Mouse (Mus musculus): ENCODE measurements around the gene Zfhx3. TPM values are rescaled to one million over a fixed set of nuclear protein-coding genes. Genes with fewer than 3 reads are reported as not detected.
A peak's percentile ranks its signal among the peaks of the same experiment; 100 is the strongest.

The Zfhx3 gene
- polyA plus RNA-seq, 1 experiment from 2014 or later, result 15.0 TPM

GRCm38 (mm10) chr8:108101978-108102865, 159.8 kb downstream of the Zfhx3 start:
- Histone ChIP-seq H3K27ac (peak overlapping the region; percentile 57), H3K36me3 (no peaks in the 10 kb centered on the region), H3K4me3 (no peak overlapping the region), H3K9me3 (no peaks in the 10 kb centered on the region), H3K4me2 (peak overlapping the region; percentile 35; the same call in 1 of the 2 replicates), H3K27me3 (no peaks in the 10 kb centered on the region), H3K4me1 (peaks cover 22% of the 10 kb centered on the region), H3K9ac (no peak overlapping the region)
- ATAC-seq (ENCODE audit: borderline replicate concordance, extremely low read depth, low FRiP score, low TSS enrichment), result peak; percentile 66; the same call in 1 of the 2 replicates
- 35% methylated on average over 16 of the region's 16 CpGs for WGBS

GRCm38 (mm10) chr8:108104471-108105098, 162.1 kb downstream of the Zfhx3 start:
- Histone ChIP-seq H3K9ac (no peak overlapping the region; the same call in 1 of the 2 replicates), H3K9me3 (no peaks in the 10 kb centered on the region), H3K4me3 (no peak overlapping the region), H3K4me1 (peaks cover 22% of the 10 kb centered on the region), H3K27me3 (no peaks in the 10 kb centered on the region), H3K4me2 (peak overlapping the region; percentile 35), H3K27ac (0 out of 2 replicates have a peak overlapping the region, but pooled peaks have one; percentile 3), H3K36me3 (no peaks in the 10 kb centered on the region)
- ATAC-seq (ENCODE audit: borderline replicate concordance, extremely low read depth, low FRiP score, low TSS enrichment), result no peak
- 18% methylated on average over 10 of the region's 10 CpGs for whole genome bisulfite sequencing

GRCm38 (mm10) chr8:108125053-108125452, 182.6 kb downstream of the Zfhx3 start:
- H3K4me2 ChIP-seq, result no peak overlapping the region
- H3K4me1 ChIP-seq, result no peaks in the 10 kb centered on the region
- no peak overlapping the region for H3K4me3 ChIP-seq
- ATAC-seq (ENCODE audit: borderline replicate concordance, extremely low read depth, low FRiP score, low TSS enrichment), result no peak
- H3K27me3 ChIP-seq, result no peaks in the 10 kb centered on the region
- H3K9me3 ChIP-seq, result no peaks in the 10 kb centered on the region
- no peak overlapping the region for H3K27ac ChIP-seq
- H3K9ac ChIP-seq, result no peak overlapping the region
- 56% methylated on average over 2 of the region's 2 CpGs for WGBS
- no peaks in the 10 kb centered on the region for H3K36me3 ChIP-seq

- Histone ChIP-seq H3K4me2 (no peak overlapping the region), H3K27me3 (no peaks in the 10 kb centered on the region), H3K36me3 (no peaks in the 10 kb centered on the region), H3K4me1 (no peaks in the 10 kb centered on the region), H3K27ac (no peak overlapping the region), H3K9me3 (no peaks in the 10 kb centered on the region), H3K9ac (no peak overlapping the region), H3K4me3 (no peak overlapping the region)
- no peak for ATAC-seq (ENCODE audit: borderline replicate concordance, extremely low read depth, low FRiP score, low TSS enrichment)
- 52% methylated on average over 2 of the region's 2 CpGs for WGBS
Measured at GRCm38 (mm10) chr8:108125491-108125890, 183.0 kb downstream of the Zfhx3 start.

GRCm38 (mm10) chr8:108146536-108146935, 204.1 kb downstream of the Zfhx3 start:
- 47% methylated on average over 5 of the region's 5 CpGs for WGBS
- no peak for ATAC-seq (ENCODE audit: borderline replicate concordance, extremely low read depth, low FRiP score, low TSS enrichment)

GRCm38 (mm10) chr8:108148599-108149249, 206.3 kb downstream of the Zfhx3 start:
- WGBS, result 73% methylated on average over 15 of the region's 15 CpGs
- Histone ChIP-seq H3K27ac (no peak overlapping the region), H3K9ac (no peak overlapping the region), H3K27me3 (no peaks in the 10 kb centered on the region), H3K36me3 (no peaks in the 10 kb centered on the region), H3K4me1 (peaks cover 3% of the 10 kb centered on the region; the same call in 1 of the 2 replicates), H3K9me3 (no peaks in the 10 kb centered on the region), H3K4me3 (no peak overlapping the region), H3K4me2 (no peak overlapping the region)
- no peak for ATAC-seq (ENCODE audit: borderline replicate concordance, extremely low read depth, low FRiP score, low TSS enrichment)

More at GRCm38 (mm10) chr8:108146536-108146935, 204.1 kb downstream of the Zfhx3 start:
- Histone ChIP-seq H3K27ac (no peak overlapping the region), H3K36me3 (no peaks in the 10 kb centered on the region), H3K9me3 (no peaks in the 10 kb centered on the region), H3K4me3 (no peak overlapping the region), H3K4me2 (no peak overlapping the region), H3K9ac (no peak overlapping the region), H3K27me3 (no peaks in the 10 kb centered on the region), H3K4me1 (peaks cover 3% of the 10 kb centered on the region; the same call in 1 of the 2 replicates)

- no peaks in the 10 kb centered on the region for H3K36me3 ChIP-seq
- no peak overlapping the region for H3K4me3 ChIP-seq
- H3K4me1 ChIP-seq, result no peaks in the 10 kb centered on the region
- no peak for ATAC-seq (ENCODE audit: borderline replicate concordance, extremely low read depth, low FRiP score, low TSS enrichment)
- no peaks in the 10 kb centered on the region for H3K27me3 ChIP-seq
- H3K27ac ChIP-seq, result no peak overlapping the region
- no peak overlapping the region for H3K9ac ChIP-seq
- 88% methylated on average over 14 of the region's 14 CpGs for WGBS
- no peaks in the 10 kb centered on the region for H3K9me3 ChIP-seq
- H3K4me2 ChIP-seq, result no peak overlapping the region
Measured at GRCm38 (mm10) chr8:108170804-108171203, 228.4 kb downstream of the Zfhx3 start.

- no peaks in the 10 kb centered on the region for H3K4me1 ChIP-seq
- no peaks in the 10 kb centered on the region for H3K36me3 ChIP-seq
- H3K27me3 ChIP-seq, result no peaks in the 10 kb centered on the region
- H3K9me3 ChIP-seq, result no peaks in the 10 kb centered on the region
- no peak overlapping the region for H3K27ac ChIP-seq
- WGBS, result 74% methylated on average over 4 of the region's 4 CpGs
- no peak for ATAC-seq (ENCODE audit: borderline replicate concordance, extremely low read depth, low FRiP score, low TSS enrichment)
- no peak overlapping the region for H3K4me2 ChIP-seq
- H3K9ac ChIP-seq, result no peak overlapping the region
- H3K4me3 ChIP-seq, result no peak overlapping the region
Measured at GRCm38 (mm10) chr8:108183296-108183695, 240.9 kb downstream of the Zfhx3 start.

- Histone ChIP-seq H3K4me3 (no peak overlapping the region), H3K9ac (no peak overlapping the region), H3K27ac (no peak overlapping the region), H3K36me3 (no peaks in the 10 kb centered on the region), H3K4me2 (no peak overlapping the region), H3K4me1 (no peaks in the 10 kb centered on the region), H3K9me3 (no peaks in the 10 kb centered on the region), H3K27me3 (no peaks in the 10 kb centered on the region)
- ATAC-seq (ENCODE audit: borderline replicate concordance, extremely low read depth, low FRiP score, low TSS enrichment), result no peak
- WGBS, result 51% methylated on average over 8 of the region's 8 CpGs
Measured at GRCm38 (mm10) chr8:108183948-108184347, 241.5 kb downstream of the Zfhx3 start.

- H3K27ac ChIP-seq, result no peak overlapping the region
- H3K9ac ChIP-seq, result no peak overlapping the region
- no peaks in the 10 kb centered on the region for H3K27me3 ChIP-seq
- H3K9me3 ChIP-seq, result no peaks in the 10 kb centered on the region
- no peaks in the 10 kb centered on the region for H3K36me3 ChIP-seq
- no peak overlapping the region for H3K4me2 ChIP-seq
- 85% methylated on average over 3 of the region's 3 CpGs for WGBS
- ATAC-seq (ENCODE audit: borderline replicate concordance, extremely low read depth, low FRiP score, low TSS enrichment), result no peak
- no peaks in the 10 kb centered on the region for H3K4me1 ChIP-seq
- H3K4me3 ChIP-seq, result no peak overlapping the region
Measured at GRCm38 (mm10) chr8:108186289-108186688, 243.8 kb downstream of the Zfhx3 start.

- Histone ChIP-seq H3K36me3 (no peaks in the 10 kb centered on the region), H3K27me3 (no peaks in the 10 kb centered on the region), H3K9me3 (no peaks in the 10 kb centered on the region), H3K27ac (no peak overlapping the region), H3K4me2 (no peak overlapping the region), H3K9ac (no peak overlapping the region), H3K4me1 (no peaks in the 10 kb centered on the region), H3K4me3 (no peak overlapping the region)
- no peak for ATAC-seq (ENCODE audit: borderline replicate concordance, extremely low read depth, low FRiP score, low TSS enrichment)
- 49% methylated on average over 4 of the region's 4 CpGs for WGBS
Measured at GRCm38 (mm10) chr8:108188044-108188443, 245.6 kb downstream of the Zfhx3 start.

Measured in lung, embryonic 15.5 days (tissue).